Mouse (Mus musculus): ENCODE measurements around the gene Psmd10.

- no peak for TF ChIP-seq CTCF (IDR thresholded peaks at IDR 0.05; ENCODE audit: borderline replicate concordance, insufficient read depth, low read depth, low read length)
- no peak for TF ChIP-seq POLR2A (IDR thresholded peaks at IDR 0.05; ENCODE audit: borderline replicate concordance, insufficient read depth, low read length)
Observed at GRCm38 (mm10) chrX:140998885-140999284, 42.4 kb upstream of the Psmd10 start.

Measured in cerebellum, adult 2 months (tissue).